Mouse (Mus musculus) E14TG2a.4 (cell line): Measurements from ENCODE around the gene 4930518I15Rik.
"Not testable (repeated sequence)": the region's sequence is repeated elsewhere in the genome, so short reads cannot be mapped to it uniquely, and the experiment has no call there.

Experiments
- H3K27me3 ChIP-seq: 2 replicates; pipeline ENCODE4 v1.6.1; 2014; ENCODE audit warnings: low read length, control low read depth; ENCODE audit not compliant: insufficient read depth
- H3K36me3 ChIP-seq: 2 replicates; pipeline ENCODE4 v1.6.1; 2014; ENCODE audit warnings: low read length, control low read depth; ENCODE audit not compliant: insufficient read depth
- H3K4me1 ChIP-seq: replicated peaks from 2 replicates; pipeline ENCODE4 v1.6.1; 2014; ENCODE audit warnings: low read depth, low read length, control low read depth
- H3K4me3 ChIP-seq: replicated peaks from 2 replicates; pipeline ENCODE4 v1.5.1; 2014; ENCODE audit warnings: mild to moderate bottlenecking, low read length
- H3K9me3 ChIP-seq: 2 replicates; pipeline ENCODE4 v1.6.1; 2014; ENCODE audit warnings: low read length, control low read depth
- CTCF ChIP-seq: conservative IDR thresholded peaks from 2 replicates; pipeline ENCODE4 v1.5.1; 2014; ENCODE audit warnings: low read length
- NANOG ChIP-seq: IDR thresholded peaks from 2 replicates; pipeline ENCODE4 v1.6.1; 2014; ENCODE audit warnings: borderline replicate concordance, low read length, mixed read lengths
- POU5F1 ChIP-seq: IDR thresholded peaks from 2 replicates; pipeline ENCODE4 v1.6.1; 2014; ENCODE audit warnings: low read length, borderline replicate concordance

The 4930518I15Rik gene

GRCm38 (mm10) chr2:156897034-156897433 lies 39.3 kb upstream of the 4930518I15Rik start:
- TF ChIP-seq NANOG = no peak
- TF ChIP-seq POU5F1 = no peak
- TF ChIP-seq CTCF = no peak
- no peaks in the 10 kb centered on the region for H3K27me3 ChIP-seq

GRCm38 (mm10) chr2:156896384-156896914 lies 38.7 kb upstream of the 4930518I15Rik start:
- H3K4me1 ChIP-seq = no peaks in the 10 kb centered on the region; the same call in 1 of the 2 replicates
- TF ChIP-seq POU5F1 (no peak), CTCF (no peak), NANOG (no peak)
- H3K9me3 ChIP-seq = no peaks in the 10 kb centered on the region
- no peak overlapping the region for H3K4me3 ChIP-seq
- H3K27me3 ChIP-seq = no peaks in the 10 kb centered on the region
- no peaks in the 10 kb centered on the region for H3K36me3 ChIP-seq

More at GRCm38 (mm10) chr2:156897034-156897433, 39.3 kb upstream of the 4930518I15Rik start:
- H3K4me3 ChIP-seq = no peak overlapping the region
- H3K36me3 ChIP-seq = no peaks in the 10 kb centered on the region
- no peaks in the 10 kb centered on the region for H3K9me3 ChIP-seq
- H3K4me1 ChIP-seq = no peaks in the 10 kb centered on the region; the same call in 1 of the 2 replicates

GRCm38 (mm10) chr2:156894496-156895265 lies 36.9 kb upstream of the 4930518I15Rik start:
- no peak for TF ChIP-seq CTCF
- TF ChIP-seq NANOG = no peak
- no peak for TF ChIP-seq POU5F1
- no peaks in the 10 kb centered on the region for H3K36me3 ChIP-seq
- no peaks in the 10 kb centered on the region for H3K9me3 ChIP-seq
- no peak overlapping the region for H3K4me3 ChIP-seq
- no peaks in the 10 kb centered on the region for H3K27me3 ChIP-seq
- no peaks in the 10 kb centered on the region; the same call in 1 of the 2 replicates for H3K4me1 ChIP-seq

GRCm38 (mm10) chr2:156892821-156893220 lies 35.1 kb upstream of the 4930518I15Rik start:
- no peak overlapping the region for H3K4me3 ChIP-seq
- no peaks in the 10 kb centered on the region for H3K9me3 ChIP-seq
- H3K4me1 ChIP-seq = no peaks in the 10 kb centered on the region; the same call in 1 of the 2 replicates
- no peaks in the 10 kb centered on the region for H3K36me3 ChIP-seq
- H3K27me3 ChIP-seq = no peaks in the 10 kb centered on the region; the same call in 1 of the 2 replicates
- TF ChIP-seq POU5F1 (no peak), CTCF (no peak), NANOG (no peak)

- no peaks in the 10 kb centered on the region; the same call in 1 of the 2 replicates for H3K27me3 ChIP-seq
- H3K9me3 ChIP-seq = no peaks in the 10 kb centered on the region
- H3K4me3 ChIP-seq = no peak overlapping the region
- TF ChIP-seq NANOG (no peak), CTCF (no peak), POU5F1 (no peak)
- H3K36me3 ChIP-seq = no peaks in the 10 kb centered on the region
- H3K4me1 ChIP-seq = no peaks in the 10 kb centered on the region; the same call in 1 of the 2 replicates
These were observed 34.5 kb upstream of the 4930518I15Rik start for GRCm38 (mm10) chr2:156892240-156892639.

- Histone ChIP-seq H3K9me3 (no peaks in the 10 kb centered on the region), H3K36me3 (no peaks in the 10 kb centered on the region), H3K4me3 (no peak overlapping the region), H3K4me1 (no peaks in the 10 kb centered on the region), H3K27me3 (no peaks in the 10 kb centered on the region; the same call in 1 of the 2 replicates)
- TF ChIP-seq NANOG = no peak
- no peak for TF ChIP-seq CTCF
- no peak for TF ChIP-seq POU5F1
These were observed 30.7 kb upstream of the 4930518I15Rik start for GRCm38 (mm10) chr2:156888490-156888889.

GRCm38 (mm10) chr2:156887017-156887416 lies 29.3 kb upstream of the 4930518I15Rik start, which contains the start of gene Sla2:
TSS of gene Sla2 (minus strand) at chr2:156887192.
- TF ChIP-seq NANOG (no peak), CTCF (no peak), POU5F1 (no peak)
- no peak within 1 kb of the TSS for H3K4me3 ChIP-seq
- H3K9me3 ChIP-seq = no peaks in the 10 kb centered on the region
- no peaks in the 10 kb centered on the region; the same call in 1 of the 2 replicates for H3K27me3 ChIP-seq
- peaks cover 9% of the 10 kb centered on the region for H3K4me1 ChIP-seq
- no peaks in the 10 kb centered on the region for H3K36me3 ChIP-seq

GRCm38 (mm10) chr2:156886084-156886631 lies 28.4 kb upstream of the 4930518I15Rik start:
- no peaks in the 10 kb centered on the region for H3K36me3 ChIP-seq

GRCm38 (mm10) chr2:156885666-156886065 lies 27.9 kb upstream of the 4930518I15Rik start:
- not testable (repeated sequence) for H3K27me3 ChIP-seq, H3K9me3 ChIP-seq, H3K4me1 ChIP-seq, H3K4me3 ChIP-seq, H3K36me3 ChIP-seq

More at GRCm38 (mm10) chr2:156886084-156886631, 28.4 kb upstream of the 4930518I15Rik start:
- no peaks in the 10 kb centered on the region for H3K9me3 ChIP-seq
- TF ChIP-seq NANOG (no peak), CTCF (no peak), POU5F1 (no peak)
- no peaks in the 10 kb centered on the region; the same call in 1 of the 2 replicates for H3K27me3 ChIP-seq
- peaks cover 10% of the 10 kb centered on the region for H3K4me1 ChIP-seq
- no peak overlapping the region for H3K4me3 ChIP-seq
